Mouse (Mus musculus) heart, postnatal 0 days (tissue): Measurements from ENCODE around the gene Slc52a3.

Source experiments
- CTCF ChIP-seq: IDR thresholded peaks from 2 replicates; pipeline ENCODE4 v1.5.1; 2016; ENCODE audit warnings: antibody characterized with exemption, control low read depth, low read depth
- EP300 ChIP-seq: IDR thresholded peaks from 2 replicates; pipeline ENCODE4 v1.6.1; 2016; ENCODE audit warnings: antibody characterized with exemption, low read depth

DNA sequence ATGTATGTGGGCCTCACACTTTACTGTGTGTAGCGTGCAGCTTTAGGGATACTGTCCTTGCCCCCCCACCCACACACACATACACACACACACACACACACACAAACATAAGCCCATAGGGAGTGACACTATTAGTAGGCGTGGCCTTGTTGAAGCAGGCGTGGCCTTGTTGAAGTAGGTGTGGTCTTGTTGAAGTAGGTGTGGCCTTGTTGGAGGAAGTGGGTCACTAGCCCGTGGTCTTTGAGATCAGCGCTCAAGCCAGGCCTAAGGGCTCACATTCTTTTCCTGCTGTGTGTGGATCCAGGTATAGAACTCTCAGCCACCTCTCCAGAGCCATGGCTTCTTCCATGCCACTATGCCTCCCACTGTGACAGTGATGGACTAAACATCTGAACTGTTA, 34.7 kb downstream of the Slc52a3 start:
- TF ChIP-seq CTCF (no peak), EP300 (no peak)
